Mouse (Mus musculus): ENCODE measurements around the gene Hecw2. TPM values are rescaled to one million over a fixed set of nuclear protein-coding genes. Genes with fewer than 3 reads are reported as not detected.

Gene Hecw2
- polyA plus RNA-seq, 1 experiment from 2014 or later, result 5.5 TPM

GRCm38 (mm10) chr1:53814077-53814705 is 380.8 kb downstream of the Hecw2 start:
- DNase-seq (ENCODE audit: low spot score) (no peak), ATAC-seq (ENCODE audit: insufficient read depth, low FRiP score, low TSS enrichment) (no peak)
- no peaks in the 10 kb centered on the region for H3K9me3 ChIP-seq (ENCODE audit: control insufficient read depth, low read length)
- WGBS, result 65% methylated on average over 2 of the region's 2 CpGs
- H3K4me2 ChIP-seq (ENCODE audit: low read depth), result no peak overlapping the region
- no peak overlapping the region for H3K9ac ChIP-seq (ENCODE audit: low read length)
- no peaks in the 10 kb centered on the region for H3K27me3 ChIP-seq (ENCODE audit: control insufficient read depth, insufficient read depth, low read length)
- H3K4me1 ChIP-seq (ENCODE audit: control insufficient read depth, insufficient read depth, low read length), result no peaks in the 10 kb centered on the region
- H3K27ac ChIP-seq (ENCODE audit: low read depth, low read length), result no peak overlapping the region
- no peak overlapping the region for H3K4me3 ChIP-seq (ENCODE audit: low read depth, low read length)
- H3K36me3 ChIP-seq (ENCODE audit: control insufficient read depth, insufficient read depth, low read length), result no peaks in the 10 kb centered on the region

GRCm38 (mm10) chr1:53811919-53812318 is 383.0 kb downstream of the Hecw2 start:
- no peak overlapping the region for H3K9ac ChIP-seq (ENCODE audit: low read length)
- ATAC-seq (ENCODE audit: insufficient read depth, low FRiP score, low TSS enrichment), result no peak
- H3K36me3 ChIP-seq (ENCODE audit: control insufficient read depth, insufficient read depth, low read length), result no peaks in the 10 kb centered on the region
- no peaks in the 10 kb centered on the region for H3K27me3 ChIP-seq (ENCODE audit: control insufficient read depth, insufficient read depth, low read length)
- no peaks in the 10 kb centered on the region for H3K4me1 ChIP-seq (ENCODE audit: control insufficient read depth, insufficient read depth, low read length)
- no peak overlapping the region for H3K4me3 ChIP-seq (ENCODE audit: low read depth, low read length)
- no peak overlapping the region for H3K4me2 ChIP-seq (ENCODE audit: low read depth)
- no peak overlapping the region for H3K27ac ChIP-seq (ENCODE audit: low read depth, low read length)
- WGBS, result 88% methylated on average over 4 of the region's 4 CpGs
- DNase-seq (ENCODE audit: low spot score), result no peak
- H3K9me3 ChIP-seq (ENCODE audit: control insufficient read depth, low read length), result no peaks in the 10 kb centered on the region

- no peak overlapping the region for H3K4me2 ChIP-seq (ENCODE audit: low read depth)
- H3K4me3 ChIP-seq (ENCODE audit: low read depth, low read length), result no peak overlapping the region
- no peaks in the 10 kb centered on the region for H3K4me1 ChIP-seq (ENCODE audit: control insufficient read depth, insufficient read depth, low read length)
- no peaks in the 10 kb centered on the region for H3K9me3 ChIP-seq (ENCODE audit: control insufficient read depth, low read length)
- H3K36me3 ChIP-seq (ENCODE audit: control insufficient read depth, insufficient read depth, low read length), result no peaks in the 10 kb centered on the region
- H3K27ac ChIP-seq (ENCODE audit: low read depth, low read length), result no peak overlapping the region
- WGBS, result 75% methylated on average over 2 of the region's 2 CpGs
- DNase-seq (ENCODE audit: low spot score) (no peak), ATAC-seq (ENCODE audit: insufficient read depth, low FRiP score, low TSS enrichment) (no peak)
- H3K9ac ChIP-seq (ENCODE audit: low read length), result no peak overlapping the region
- H3K27me3 ChIP-seq (ENCODE audit: control insufficient read depth, insufficient read depth, low read length), result no peaks in the 10 kb centered on the region
These were observed 386.7 kb downstream of the Hecw2 start for GRCm38 (mm10) chr1:53808229-53808628.

- Histone ChIP-seq H3K27ac (ENCODE audit: low read depth, low read length) (no peak overlapping the region), H3K9me3 (ENCODE audit: control insufficient read depth, low read length) (no peaks in the 10 kb centered on the region), H3K36me3 (ENCODE audit: control insufficient read depth, insufficient read depth, low read length) (no peaks in the 10 kb centered on the region), H3K9ac (ENCODE audit: low read length) (no peak overlapping the region), H3K27me3 (ENCODE audit: control insufficient read depth, insufficient read depth, low read length) (no peaks in the 10 kb centered on the region), H3K4me1 (ENCODE audit: control insufficient read depth, insufficient read depth, low read length) (no peaks in the 10 kb centered on the region), H3K4me2 (ENCODE audit: low read depth) (no peak overlapping the region), H3K4me3 (ENCODE audit: low read depth, low read length) (no peak overlapping the region)
- no peak for DNase-seq (ENCODE audit: low spot score)
- no peak for ATAC-seq (ENCODE audit: insufficient read depth, low FRiP score, low TSS enrichment)
- 81% methylated on average over 3 of the region's 3 CpGs for WGBS
These were observed 397.2 kb downstream of the Hecw2 start for GRCm38 (mm10) chr1:53797811-53798210.

- Histone ChIP-seq H3K9me3 (ENCODE audit: control insufficient read depth, low read length) (no peaks in the 10 kb centered on the region), H3K36me3 (ENCODE audit: control insufficient read depth, insufficient read depth, low read length) (no peaks in the 10 kb centered on the region), H3K4me3 (ENCODE audit: low read depth, low read length) (no peak overlapping the region), H3K27me3 (ENCODE audit: control insufficient read depth, insufficient read depth, low read length) (no peaks in the 10 kb centered on the region), H3K9ac (ENCODE audit: low read length) (no peak overlapping the region), H3K4me2 (ENCODE audit: low read depth) (no peak overlapping the region), H3K4me1 (ENCODE audit: control insufficient read depth, insufficient read depth, low read length) (no peaks in the 10 kb centered on the region), H3K27ac (ENCODE audit: low read depth, low read length) (no peak overlapping the region)
- DNase-seq (ENCODE audit: low spot score), result no peak
- 90% methylated on average over 5 of the region's 5 CpGs for WGBS
- ATAC-seq (ENCODE audit: insufficient read depth, low FRiP score, low TSS enrichment), result no peak
These were observed 397.9 kb downstream of the Hecw2 start for GRCm38 (mm10) chr1:53797074-53797473.

- WGBS, result 89% methylated on average over 6 of the region's 6 CpGs
- Histone ChIP-seq H3K36me3 (ENCODE audit: control insufficient read depth, insufficient read depth, low read length) (no peaks in the 10 kb centered on the region), H3K27me3 (ENCODE audit: control insufficient read depth, insufficient read depth, low read length) (no peaks in the 10 kb centered on the region), H3K27ac (ENCODE audit: low read depth, low read length) (no peak overlapping the region), H3K4me3 (ENCODE audit: low read depth, low read length) (no peak overlapping the region), H3K4me2 (ENCODE audit: low read depth) (no peak overlapping the region), H3K4me1 (ENCODE audit: control insufficient read depth, insufficient read depth, low read length) (no peaks in the 10 kb centered on the region), H3K9ac (ENCODE audit: low read length) (no peak overlapping the region), H3K9me3 (ENCODE audit: control insufficient read depth, low read length) (no peaks in the 10 kb centered on the region)
- no peak for DNase-seq (ENCODE audit: low spot score)
- no peak for ATAC-seq (ENCODE audit: insufficient read depth, low FRiP score, low TSS enrichment)
These were observed 398.7 kb downstream of the Hecw2 start for GRCm38 (mm10) chr1:53796271-53796670.

GRCm38 (mm10) chr1:53795591-53795990 is 399.4 kb downstream of the Hecw2 start:
- Histone ChIP-seq H3K4me2 (ENCODE audit: low read depth) (no peak overlapping the region), H3K27ac (ENCODE audit: low read depth, low read length) (no peak overlapping the region), H3K4me1 (ENCODE audit: control insufficient read depth, insufficient read depth, low read length) (no peaks in the 10 kb centered on the region), H3K9ac (ENCODE audit: low read length) (no peak overlapping the region), H3K27me3 (ENCODE audit: control insufficient read depth, insufficient read depth, low read length) (no peaks in the 10 kb centered on the region), H3K4me3 (ENCODE audit: low read depth, low read length) (no peak overlapping the region), H3K36me3 (ENCODE audit: control insufficient read depth, insufficient read depth, low read length) (no peaks in the 10 kb centered on the region), H3K9me3 (ENCODE audit: control insufficient read depth, low read length) (no peaks in the 10 kb centered on the region)
- WGBS, result 80% methylated on average over 4 of the region's 4 CpGs
- no peak for DNase-seq (ENCODE audit: low spot score)
- ATAC-seq (ENCODE audit: insufficient read depth, low FRiP score, low TSS enrichment), result no peak

- no peak overlapping the region for H3K9ac ChIP-seq (ENCODE audit: low read length)
- ATAC-seq (ENCODE audit: insufficient read depth, low FRiP score, low TSS enrichment) (no peak), DNase-seq (ENCODE audit: low spot score) (no peak)
- no peaks in the 10 kb centered on the region for H3K4me1 ChIP-seq (ENCODE audit: control insufficient read depth, insufficient read depth, low read length)
- no peaks in the 10 kb centered on the region for H3K9me3 ChIP-seq (ENCODE audit: control insufficient read depth, low read length)
- 96% methylated on average over 5 of the region's 5 CpGs for WGBS
- no peak overlapping the region for H3K4me2 ChIP-seq (ENCODE audit: low read depth)
- H3K27me3 ChIP-seq (ENCODE audit: control insufficient read depth, insufficient read depth, low read length), result no peaks in the 10 kb centered on the region
- H3K4me3 ChIP-seq (ENCODE audit: low read depth, low read length), result no peak overlapping the region
- H3K27ac ChIP-seq (ENCODE audit: low read depth, low read length), result no peak overlapping the region
- no peaks in the 10 kb centered on the region for H3K36me3 ChIP-seq (ENCODE audit: control insufficient read depth, insufficient read depth, low read length)
These were observed 399.9 kb downstream of the Hecw2 start for GRCm38 (mm10) chr1:53795081-53795480.

GRCm38 (mm10) chr1:53794279-53794678 is 400.7 kb downstream of the Hecw2 start:
- 72% methylated on average over 2 of the region's 2 CpGs for WGBS
- DNase-seq (ENCODE audit: low spot score) (no peak), ATAC-seq (ENCODE audit: insufficient read depth, low FRiP score, low TSS enrichment) (no peak)
- no peaks in the 10 kb centered on the region for H3K36me3 ChIP-seq (ENCODE audit: control insufficient read depth, insufficient read depth, low read length)
- H3K27me3 ChIP-seq (ENCODE audit: control insufficient read depth, insufficient read depth, low read length), result no peaks in the 10 kb centered on the region
- H3K4me3 ChIP-seq (ENCODE audit: low read depth, low read length), result no peak overlapping the region
- H3K27ac ChIP-seq (ENCODE audit: low read depth, low read length), result no peak overlapping the region
- H3K9ac ChIP-seq (ENCODE audit: low read length), result no peak overlapping the region
- H3K4me2 ChIP-seq (ENCODE audit: low read depth), result no peak overlapping the region
- no peaks in the 10 kb centered on the region for H3K4me1 ChIP-seq (ENCODE audit: control insufficient read depth, insufficient read depth, low read length)
- no peaks in the 10 kb centered on the region for H3K9me3 ChIP-seq (ENCODE audit: control insufficient read depth, low read length)
